Mouse (Mus musculus) stomach, embryonic 14.5 days (tissue): Measurements from ENCODE around the gene Bub3. TPM values are rescaled to one million over a fixed set of nuclear protein-coding genes. Genes with fewer than 3 reads are reported as not detected.
A peak's percentile ranks its signal among the peaks of the same experiment; 100 is the strongest.

ENCODE experiments used
- ATAC-seq: fragments of 200-750 bp; cut with Nextera tagmentation; 2 replicates; pipeline ENCODE4 v1.8.0; 2017; ENCODE audit warnings: low read depth, moderate TSS enrichment; ENCODE audit not compliant: insufficient number of reproducible peaks, insufficient read depth, low FRiP score
- H3K27ac ChIP-seq: fragments of 300-500 bp; sonication (generic); 2 replicates; pipeline ENCODE4 v1.5.1; 2014; ENCODE audit warnings: mild to moderate bottlenecking, low read length, moderate library complexity, mixed read lengths
- H3K27me3 ChIP-seq: fragments of 300-500 bp; sonication (generic); 2 replicates; pipeline ENCODE4 v1.6.1; 2014; ENCODE audit warnings: low read length, control low read depth, mixed read lengths; ENCODE audit not compliant: control insufficient read depth, insufficient read depth
- H3K36me3 ChIP-seq: fragments of 300-500 bp; sonication (generic); 2 replicates; pipeline ENCODE4 v1.6.1; 2014; ENCODE audit warnings: mild to moderate bottlenecking, control low read depth, low read length, moderate library complexity, mixed read lengths; ENCODE audit not compliant: control insufficient read depth, insufficient read depth
- H3K4me1 ChIP-seq: fragments of 300-500 bp; sonication (generic); 2 replicates; pipeline ENCODE4 v1.6.1; 2014; ENCODE audit warnings: low read length, control low read depth, mixed read lengths; ENCODE audit not compliant: control insufficient read depth, insufficient read depth
- H3K4me2 ChIP-seq: fragments of 300-500 bp; sonication (generic); replicated peaks from 2 replicates; pipeline ENCODE4 v1.6.1; 2014; ENCODE audit warnings: low read depth, low read length, control low read depth
- H3K4me3 ChIP-seq: fragments of 300-500 bp; sonication (generic); 2 replicates; pipeline ENCODE4 v1.5.1; 2014; ENCODE audit warnings: low read depth, low read length, control low read depth
- H3K9ac ChIP-seq: fragments of 300-500 bp; sonication (generic); replicated peaks from 2 replicates; pipeline ENCODE4 v1.6.1; 2014; ENCODE audit warnings: low read depth, mild to moderate bottlenecking, control low read depth, low read length, moderate library complexity, mixed read lengths
- H3K9me3 ChIP-seq: fragments of 300-500 bp; sonication (generic); 2 replicates; pipeline ENCODE4 v1.6.1; 2016; ENCODE audit warnings: low read depth, low read length, control low read depth; ENCODE audit not compliant: control insufficient read depth
- WGBS: fragments of 180-500 bp; shearing (Covaris S2); extraction: QIAGEN DNeasy Blood & Tissue Kit; methylation state at CpG from one replicate; pipeline ENCODE4 v1.1.7; 2014; 5-methylcytosine and 5-hydroxymethylcytosine counted together
- polyA plus RNA-seq: library from polyadenylated mRNA; unstranded; fragments of >200 nt; fragmentation: Nextera tagmentation; extraction: Ambion mirVana; gene quantifications from 2 replicates; pipeline ENCODE4 v1.2.1, GENCODE M21; 2014

Bub3 gene
- 210 and 232 TPM in 2 replicates for polyA plus RNA-seq

DNA sequence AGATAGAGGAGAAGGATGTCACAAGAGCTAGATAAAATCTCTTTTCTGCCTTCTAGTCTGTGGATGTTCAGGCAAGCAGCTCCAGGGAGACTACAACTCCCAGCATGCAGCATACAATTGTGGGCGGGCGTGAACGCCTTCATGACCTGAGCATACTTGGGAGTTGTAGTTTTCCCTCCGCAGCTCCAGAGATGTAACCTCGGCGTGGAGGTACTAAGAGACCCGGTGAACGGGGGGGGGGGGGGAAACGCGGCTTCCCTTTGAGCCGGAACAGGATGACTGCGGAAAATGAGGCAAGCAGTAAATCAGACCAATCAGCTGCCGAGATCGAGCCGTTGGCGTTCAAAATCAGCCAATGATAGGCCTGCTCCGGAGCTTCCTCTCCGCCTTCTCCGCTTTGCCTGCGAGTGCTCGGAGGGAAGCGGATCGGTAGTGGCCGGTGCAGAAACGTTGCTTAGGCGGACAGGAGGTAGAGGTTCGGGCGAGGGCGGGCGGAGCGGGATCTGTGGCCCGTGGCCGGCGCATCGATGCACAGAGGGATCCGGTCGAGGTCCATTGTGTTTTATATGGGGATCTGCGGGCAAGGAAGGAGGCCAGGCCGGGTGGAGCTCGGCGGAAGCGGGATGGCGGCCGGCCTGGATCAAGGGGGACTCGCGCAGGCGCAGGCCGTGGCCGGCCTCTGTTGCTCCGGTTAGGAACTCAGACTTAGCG is at the start of gene Bub3:
Bub3 (plus strand) TSS at position 237 of the 711 bp plus-strand sequence.
- H3K4me1 ChIP-seq: peaks cover 4% of the 10 kb centered on the region; the same call in 1 of the 2 replicates
- peak; percentile 93 for ATAC-seq
- peak within 1 kb of the TSS; percentile 85 for H3K4me3 ChIP-seq
- peak within 1 kb of the TSS; percentile 69 for H3K4me2 ChIP-seq
- peaks cover 24% of the 10 kb centered on the region; the same call in 1 of the 2 replicates for H3K27me3 ChIP-seq
- H3K36me3 ChIP-seq: peaks cover 29% of the 10 kb centered on the region
- no peaks in the 10 kb centered on the region for H3K9me3 ChIP-seq
- peak within 1 kb of the TSS; percentile 84 for H3K9ac ChIP-seq
- 0% methylated on average over 43 of the region's 51 CpGs for WGBS
- peak within 1 kb of the TSS; percentile 90 for H3K27ac ChIP-seq

DNA sequence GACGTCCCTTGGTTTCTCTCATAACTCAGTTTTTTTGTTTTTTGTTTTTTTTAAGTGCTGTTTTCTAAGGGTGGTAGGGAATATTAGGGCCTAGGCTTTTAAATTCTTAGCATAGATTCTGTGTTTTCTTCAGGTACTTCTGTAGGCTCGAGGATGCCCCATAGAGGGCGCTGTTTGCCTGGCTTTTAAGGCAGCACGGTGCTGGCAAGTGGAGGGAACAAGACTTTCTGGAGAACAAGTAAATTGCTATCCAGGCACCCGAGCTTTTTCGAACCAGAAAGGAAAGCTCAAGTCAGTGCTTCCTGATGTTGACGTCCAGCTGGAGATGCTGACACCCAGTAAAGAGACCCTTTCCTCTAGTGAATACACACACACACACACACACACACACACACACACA is 20.0 kb upstream of the Bub3 start:
- no peak overlapping the region for H3K9ac ChIP-seq
- no peaks in the 10 kb centered on the region for H3K9me3 ChIP-seq
- H3K27ac ChIP-seq: no peak overlapping the region
- H3K27me3 ChIP-seq: peaks cover 47% of the 10 kb centered on the region
- no peaks in the 10 kb centered on the region for H3K36me3 ChIP-seq
- no peak overlapping the region for H3K4me2 ChIP-seq
- H3K4me3 ChIP-seq: no peak overlapping the region
- WGBS: 0% methylated on average over 7 of the region's 7 CpGs
- peaks cover 19% of the 10 kb centered on the region; the same call in 1 of the 2 replicates for H3K4me1 ChIP-seq
- ATAC-seq: 0 out of 2 replicates have a peak, but pooled peaks have one; percentile 37

DNA sequence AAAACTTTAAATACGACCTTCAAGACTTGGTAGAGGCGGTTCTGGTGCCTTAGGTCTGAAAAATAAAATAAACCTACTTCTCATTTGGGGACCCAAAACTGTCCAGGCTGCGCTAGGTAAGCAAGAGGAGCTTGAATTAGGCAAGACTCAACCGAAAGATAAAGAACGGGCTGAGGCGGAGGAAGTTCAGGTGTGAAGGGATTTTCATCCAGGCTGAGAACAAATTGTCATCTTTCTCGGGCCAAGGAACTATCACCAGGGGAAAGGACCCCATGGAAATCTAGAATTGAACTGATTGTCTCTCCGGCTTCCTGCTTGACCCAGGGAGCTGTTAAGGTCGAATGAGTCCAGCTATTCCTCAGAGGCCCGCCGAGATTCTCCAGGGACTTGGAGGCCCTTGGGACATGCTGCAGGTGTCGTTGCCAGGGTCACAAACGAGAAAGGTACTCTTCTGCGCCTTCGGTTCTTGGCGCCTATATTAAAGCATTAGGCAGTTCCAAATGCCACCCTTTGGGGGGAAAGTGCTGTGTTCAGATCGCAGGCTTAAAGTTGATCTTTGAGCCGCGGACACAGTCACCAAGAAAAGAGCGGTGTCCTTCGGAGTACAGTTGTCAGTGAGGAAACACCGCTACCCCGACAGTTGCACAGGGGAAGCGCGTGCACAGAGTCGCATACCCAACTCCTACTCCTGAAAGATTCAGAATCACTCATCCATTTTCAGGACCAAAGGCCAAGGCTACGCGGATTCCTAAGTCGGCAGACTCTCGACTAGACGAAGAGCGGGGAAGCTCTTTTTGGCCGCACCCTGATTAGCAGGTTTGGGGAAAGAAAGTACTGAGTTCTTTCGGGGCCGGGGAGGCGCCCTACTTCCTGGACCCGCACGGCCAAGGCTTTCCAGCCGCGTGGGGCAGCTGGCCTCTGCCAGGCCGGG is 18.6 kb upstream of the Bub3 start:
- H3K9ac ChIP-seq: no peak overlapping the region
- peak overlapping the region; percentile 47 for H3K4me2 ChIP-seq
- no peak overlapping the region for H3K27ac ChIP-seq
- no peak for ATAC-seq
- no peaks in the 10 kb centered on the region for H3K36me3 ChIP-seq
- H3K4me1 ChIP-seq: peaks cover 19% of the 10 kb centered on the region; the same call in 1 of the 2 replicates
- peaks cover 55% of the 10 kb centered on the region for H3K27me3 ChIP-seq
- H3K4me3 ChIP-seq: peak overlapping the region; percentile 28
- 1% methylated on average over 41 of the region's 41 CpGs for WGBS
- H3K9me3 ChIP-seq: no peaks in the 10 kb centered on the region

- H3K9ac ChIP-seq: no peak within 1 kb of the TSS
- no peak for ATAC-seq
- no peaks in the 10 kb centered on the region for H3K9me3 ChIP-seq
- peak within 1 kb of the TSS; percentile 28 for H3K4me3 ChIP-seq
- WGBS: 1% methylated on average over 64 of the region's 65 CpGs
- H3K27ac ChIP-seq: no peak within 1 kb of the TSS
- H3K36me3 ChIP-seq: no peaks in the 10 kb centered on the region
- H3K4me2 ChIP-seq: peak within 1 kb of the TSS; percentile 47
- peaks cover 57% of the 10 kb centered on the region for H3K27me3 ChIP-seq
- H3K4me1 ChIP-seq: peaks cover 19% of the 10 kb centered on the region; the same call in 1 of the 2 replicates
Observed at GRCm38 (mm10) chr7:131542115-131542871, 17.7 kb upstream of the Bub3 start, which contains the start of gene Hmx3. Gene Hmx3, plus strand, starts transcription at chr7:131542867.

- Histone ChIP-seq H3K27ac (no peak overlapping the region), H3K4me3 (peak overlapping the region; percentile 28), H3K4me2 (peak overlapping the region; percentile 47), H3K9ac (no peak overlapping the region), H3K9me3 (no peaks in the 10 kb centered on the region), H3K27me3 (peaks cover 61% of the 10 kb centered on the region), H3K36me3 (no peaks in the 10 kb centered on the region), H3K4me1 (peaks cover 19% of the 10 kb centered on the region; the same call in 1 of the 2 replicates)
- under 1% methylated on average over 51 of the region's 71 CpGs for WGBS
- ATAC-seq: no peak
Observed at GRCm38 (mm10) chr7:131542872-131543622, 17.0 kb upstream of the Bub3 start.

DNA sequence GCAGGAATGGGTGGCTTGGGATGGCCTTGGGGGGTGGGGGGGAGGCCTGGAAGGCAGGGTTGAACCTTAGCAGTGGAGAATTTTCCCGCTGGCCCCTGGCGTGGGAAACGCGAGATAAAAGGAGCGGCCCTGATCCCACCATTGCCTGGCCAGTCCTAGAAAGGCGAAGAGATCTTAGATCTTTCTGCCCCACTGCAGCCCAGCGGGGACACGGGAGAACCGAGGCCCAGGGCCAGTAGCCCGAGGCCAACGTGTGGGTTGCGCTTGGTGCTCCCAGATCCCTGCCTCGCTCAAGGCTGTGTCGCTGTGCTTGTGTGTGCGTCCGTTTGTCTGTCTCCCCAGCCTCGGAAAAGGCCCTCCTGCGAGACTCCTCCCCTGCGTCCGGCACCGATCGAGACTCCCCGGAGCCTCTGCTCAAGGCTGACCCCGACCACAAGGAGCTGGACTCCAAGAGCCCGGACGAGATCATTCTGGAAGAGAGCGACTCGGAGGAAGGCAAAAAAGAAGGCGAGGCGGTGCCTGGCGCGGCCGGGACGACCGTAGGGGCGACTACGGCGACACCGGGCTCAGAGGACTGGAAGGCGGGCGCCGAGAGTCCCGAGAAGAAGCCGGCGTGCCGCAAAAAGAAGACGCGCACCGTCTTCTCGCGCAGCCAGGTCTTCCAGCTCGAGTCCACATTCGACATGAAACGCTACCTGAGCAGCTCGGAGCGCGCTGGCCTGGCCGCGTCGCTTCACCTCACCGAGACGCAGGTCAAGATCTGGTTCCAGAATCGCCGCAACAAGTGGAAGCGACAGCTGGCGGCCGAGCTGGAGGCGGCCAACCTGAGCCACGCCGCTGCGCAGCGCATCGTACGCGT is 16.2 kb upstream of the Bub3 start:
- H3K36me3 ChIP-seq: no peaks in the 10 kb centered on the region
- ATAC-seq: no peak
- no peak overlapping the region for H3K9ac ChIP-seq

DNA sequence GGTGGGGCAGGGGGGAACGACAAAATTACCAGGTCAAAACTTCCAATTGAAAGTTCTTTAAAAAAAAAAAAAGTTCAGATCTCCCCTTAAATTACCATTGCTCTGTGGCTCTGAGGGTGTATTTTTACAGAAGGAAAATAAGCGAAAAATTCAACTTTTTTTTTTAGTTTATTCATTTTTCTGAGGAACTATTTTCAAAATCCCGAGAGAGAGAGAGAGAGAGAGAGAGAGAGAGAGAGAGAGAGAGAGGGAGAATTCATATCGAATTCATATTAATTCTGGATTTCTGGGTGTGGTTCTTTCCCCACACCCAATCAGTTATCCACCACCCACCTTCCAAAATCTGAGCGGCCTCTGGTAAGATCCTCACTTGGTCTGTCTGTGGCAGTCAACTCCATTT is 15.2 kb upstream of the Bub3 start:
- 0 out of 2 replicates have a peak overlapping the region, but pooled peaks have one; percentile 28 for H3K4me3 ChIP-seq
- no peak overlapping the region for H3K27ac ChIP-seq
- no peak overlapping the region for H3K4me2 ChIP-seq
- ATAC-seq: no peak
- no peak overlapping the region for H3K9ac ChIP-seq
- H3K4me1 ChIP-seq: peaks cover 19% of the 10 kb centered on the region; the same call in 1 of the 2 replicates
- H3K27me3 ChIP-seq: peaks cover 73% of the 10 kb centered on the region
- no peaks in the 10 kb centered on the region for H3K9me3 ChIP-seq
- WGBS: 1% methylated on average over 5 of the region's 5 CpGs
- no peaks in the 10 kb centered on the region for H3K36me3 ChIP-seq

More for the DNA sequence above, 16.2 kb upstream of the Bub3 start:
- H3K4me1 ChIP-seq: peaks cover 19% of the 10 kb centered on the region; the same call in 1 of the 2 replicates
- no peak overlapping the region for H3K27ac ChIP-seq
- no peaks in the 10 kb centered on the region for H3K9me3 ChIP-seq
- peak overlapping the region; percentile 28 for H3K4me3 ChIP-seq
- peaks cover 68% of the 10 kb centered on the region for H3K27me3 ChIP-seq
- peak overlapping the region; percentile 47; the same call in 1 of the 2 replicates for H3K4me2 ChIP-seq
- under 1% methylated on average over 75 of the region's 75 CpGs for WGBS
